In the genomic region with DNA sequence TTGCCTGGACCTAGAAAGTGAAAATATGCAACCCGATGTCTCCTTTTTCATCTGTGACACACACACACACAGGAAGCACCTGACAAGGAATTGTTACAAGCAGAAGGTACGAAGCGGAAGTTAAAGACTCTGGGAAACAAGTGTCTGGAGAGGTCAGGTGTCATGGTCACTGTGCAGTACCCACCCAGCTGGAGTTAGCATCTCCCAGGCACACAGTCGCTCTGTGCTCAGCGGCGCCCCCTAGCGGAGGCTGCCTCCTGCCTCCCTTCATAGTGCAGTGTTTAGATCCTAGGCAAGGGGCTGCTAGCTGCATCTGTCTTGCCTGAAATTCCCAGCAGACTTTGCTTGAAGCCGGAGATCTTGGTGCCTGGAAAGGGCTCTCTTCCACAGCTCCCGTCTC, we compare ENCODE assay signal across 8 mouse cellular contexts. TPM values are rescaled to one million over a fixed set of nuclear protein-coding genes. Genes with fewer than 3 reads are reported as not detected.
A peak's percentile ranks its signal among the peaks of the same experiment; 100 is the strongest.
DNase-seq lines count a peak whose midpoint lies in the region; ATAC-seq lines count a peak whose summit lies in the region.

No protein-coding gene starts in this region.

- no peak for ATAC-seq in forebrain, embryonic 12.5 days (ENCODE audit: low FRiP score)

- H3K4me3 ChIP-seq in forebrain, embryonic 12.5 days (replicated peaks) = no peak overlapping the region

- H3K9ac ChIP-seq in forebrain, embryonic 12.5 days = no peak overlapping the region

- 0 out of 2 replicates have a peak, but pooled peaks cover 5% of the 10 kb centered on the region for H3K36me3 ChIP-seq in forebrain, embryonic 12.5 days (replicated peaks)

- H3K4me1 ChIP-seq in forebrain, embryonic 12.5 days = no peaks in the 10 kb centered on the region

- H3K27me3 ChIP-seq in forebrain, embryonic 12.5 days = no peaks in the 10 kb centered on the region

- intact Hi-C loops in left cerebral cortex, postnatal 4 days (cut with DNase I) = no loop called here

- 59% methylated on average over 9 of the region's 9 CpGs for WGBS in forebrain, embryonic 12.5 days

- no peak overlapping the region for H3K4me2 ChIP-seq in forebrain, embryonic 12.5 days

- peak; percentile 9 to 29 for DNase-seq in frontal cortex, postnatal 36 days (ENCODE audit: low spot score in 2 of 2)
- DNase-seq in frontal cortex, postnatal 10 days (ENCODE audit: low spot score in 2 of 2) = no peak
- peak; percentile 64 for DNase-seq in retina, embryonic 14.5 days (ENCODE audit: low spot score)
- no peak for DNase-seq in retina, postnatal 1 day
- peak; percentile 9 for DNase-seq in brain, adult 2 months (ENCODE audit: low read depth, low spot score)
- peak; percentile 32 for DNase-seq in left cerebral cortex, postnatal 4 days
- peak; percentile 42 to 48 for DNase-seq in spleen, postnatal 36 days (ENCODE audit: low spot score in 2 of 2)

- no peaks in the 10 kb centered on the region for H3K9me3 ChIP-seq in forebrain, embryonic 12.5 days

- H3K27ac ChIP-seq in forebrain, embryonic 12.5 days = no peak overlapping the region

RNA-seq across cellular contexts. Expression of a gene that starts 57.1 kb away (rescaled TPM):
- 10 to 100 TPM; 16.5 to 18.2 TPM for total RNA-seq in left cerebral cortex, postnatal 4 days (2021)
- 46.6 and 55.3 TPM in 2 replicates for polyA plus RNA-seq in forebrain, embryonic 12.5 days (2016; fragmentation: Nextera tagmentation; extraction: Ambion mirVana)

Comparison
In these comparisons a context has a peak if more than half of its experiments do, and no peak if none do; other contexts are left out.
1. DNase-seq: peak in frontal cortex, postnatal 36 days (2 of 2), retina, embryonic 14.5 days (single experiment), brain, adult 2 months (single experiment), left cerebral cortex, postnatal 4 days (single experiment) and spleen, postnatal 36 days (2 of 2); none in frontal cortex, postnatal 10 days (0 of 2) and retina, postnatal 1 day (single experiment).